Mouse (Mus musculus) 3T3-L1 (cell line): ENCODE data around the gene Prkcz.

ENCODE experiments used
- DNase-seq: peaks from one replicate; pipeline ENCODE4 v3.0.0-alpha.2; 2015; ENCODE audit warnings: low read depth, low spot score

Prkcz gene

GRCm38 (mm10) chr4:155221599-155222551, 139.3 kb downstream of the Prkcz start:
- peak; percentile 71 for DNase-seq

GRCm38 (mm10) chr4:155221106-155221505, 140.1 kb downstream of the Prkcz start:
- no peak for DNase-seq

- peak; percentile 67 for DNase-seq
These were observed 140.7 kb downstream of the Prkcz start for GRCm38 (mm10) chr4:155220213-155221100.

GRCm38 (mm10) chr4:155219271-155220212, 141.6 kb downstream of the Prkcz start:
- peak; percentile 53 for DNase-seq

- peak; percentile 4 for DNase-seq
These were observed 142.9 kb downstream of the Prkcz start for GRCm38 (mm10) chr4:155218104-155218732.

GRCm38 (mm10) chr4:155217241-155218103, 143.7 kb downstream of the Prkcz start:
- DNase-seq, result peak; percentile 62

GRCm38 (mm10) chr4:155215773-155216630, 145.2 kb downstream of the Prkcz start:
- peak; percentile 61 for DNase-seq

- no peak for DNase-seq
These were observed 146.0 kb downstream of the Prkcz start for GRCm38 (mm10) chr4:155215203-155215602.

GRCm38 (mm10) chr4:155214793-155215192, 146.4 kb downstream of the Prkcz start:
- no peak for DNase-seq

- DNase-seq, result no peak
These were observed 147.0 kb downstream of the Prkcz start for GRCm38 (mm10) chr4:155214188-155214587.

- DNase-seq, result no peak
These were observed 147.5 kb downstream of the Prkcz start for GRCm38 (mm10) chr4:155213752-155214054.

- DNase-seq, result no peak
These were observed 148.0 kb downstream of the Prkcz start for GRCm38 (mm10) chr4:155213052-155213751.
